Comparison of ENCODE assay signal across 8 mouse cellular contexts in genomic region chr2:19682997-19683396, GRCm38 (mm10). TPM values are rescaled to one million over a fixed set of nuclear protein-coding genes. Genes with fewer than 3 reads are reported as not detected.
DNase-seq lines count a peak whose midpoint lies in the region; ATAC-seq and TF ChIP-seq lines count a peak whose summit lies in the region.

No protein-coding gene starts in this region.

- no peak overlapping the region for H3K4me3 ChIP-seq in kidney, embryonic 14.5 days (ENCODE audit: low read length)
- H3K4me3 ChIP-seq in G1E (ENCODE audit: low read depth, low read length): no peak overlapping the region
- H3K4me3 ChIP-seq in forebrain, embryonic 14.5 days (ENCODE audit: low read depth, low read length): no peak overlapping the region

- H3K36me3 ChIP-seq in kidney, embryonic 14.5 days (ENCODE audit: control insufficient read depth, insufficient read depth, low read length): no peaks in the 10 kb centered on the region
- H3K36me3 ChIP-seq in G1E (replicated peaks): no peaks in the 10 kb centered on the region
- H3K36me3 ChIP-seq in forebrain, embryonic 14.5 days (ENCODE audit: control insufficient read depth, insufficient read depth, low read length): no peaks in the 10 kb centered on the region

- WGBS in kidney, embryonic 14.5 days: 54% methylated on average over 3 of the region's 3 CpGs
- WGBS in forebrain, embryonic 14.5 days: 47% methylated on average over 3 of the region's 3 CpGs

- H3K9ac ChIP-seq in kidney, embryonic 14.5 days (ENCODE audit: low read depth, low read length): no peak overlapping the region
- H3K9ac ChIP-seq in forebrain, embryonic 14.5 days (ENCODE audit: low read length): no peak overlapping the region

- peak; percentile 23 for DNase-seq in kidney, adult 18-20 months
- no peak for DNase-seq in G1E (ENCODE audit: low spot score)
- DNase-seq in gastrocnemius, postnatal 10 days: peak; percentile 34
- DNase-seq in spleen, adult 18-20 months: peak; percentile 16 to 61
- DNase-seq in forebrain, embryonic 14.5 days (ENCODE audit: low spot score): no peak
- no peak for DNase-seq in heart, postnatal 25 days (ENCODE audit: low spot score)
- DNase-seq in right cerebral cortex, adult 18-20 months: no peak

- H3K4me1 ChIP-seq in kidney, embryonic 14.5 days (ENCODE audit: control insufficient read depth, insufficient read depth, low read length): no peaks in the 10 kb centered on the region
- H3K4me1 ChIP-seq in G1E (ENCODE audit: insufficient read depth, low read depth, low read length): no peaks in the 10 kb centered on the region
- H3K4me1 ChIP-seq in forebrain, embryonic 14.5 days (ENCODE audit: control insufficient read depth, insufficient read depth, low read length): no peaks in the 10 kb centered on the region

- TF ChIP-seq CTCF in G1E (IDR thresholded peaks at IDR 0.05; ENCODE audit: low read depth, low read length): peak; percentile 77

- no peaks in the 10 kb centered on the region for H3K27me3 ChIP-seq in kidney, embryonic 14.5 days (ENCODE audit: control insufficient read depth, insufficient read depth, low read length)
- H3K27me3 ChIP-seq in G1E (ENCODE audit: insufficient read depth, low read length): no peaks in the 10 kb centered on the region
- H3K27me3 ChIP-seq in forebrain, embryonic 14.5 days (replicated peaks; ENCODE audit: control insufficient read depth, insufficient read depth, low read length): no peaks in the 10 kb centered on the region

- H3K27ac ChIP-seq in kidney, embryonic 14.5 days (ENCODE audit: low read depth, low read length): no peak overlapping the region
- H3K27ac ChIP-seq in forebrain, embryonic 14.5 days (ENCODE audit: low read depth, low read length): no peak overlapping the region

- no peaks in the 10 kb centered on the region for H3K9me3 ChIP-seq in kidney, embryonic 14.5 days (ENCODE audit: control insufficient read depth, low read length)
- H3K9me3 ChIP-seq in G1E (replicated peaks): no peaks in the 10 kb centered on the region
- H3K9me3 ChIP-seq in forebrain, embryonic 14.5 days (replicated peaks; ENCODE audit: control insufficient read depth, low read length): no peaks in the 10 kb centered on the region

- ATAC-seq in kidney, embryonic 14.5 days (ENCODE audit: low FRiP score, low TSS enrichment): no peak; the same call in 1 of the 2 replicates
- ATAC-seq in G1E (ENCODE audit: extremely low read depth, insufficient number of reproducible peaks, low FRiP score, poor library complexity, severe bottlenecking): no peak
- ATAC-seq in forebrain, embryonic 14.5 days: no peak

- intact Hi-C loops in heart, postnatal 25 days (cut with DNase I): no loop called here

- no peak overlapping the region for H3K4me2 ChIP-seq in kidney, embryonic 14.5 days (replicated peaks; ENCODE audit: low read depth, low read length)
- no peak overlapping the region for H3K4me2 ChIP-seq in forebrain, embryonic 14.5 days (ENCODE audit: low read length)

RNA-seq across cellular contexts. Expression of gene Otud1, which starts 25.4 kb away (rescaled TPM):
- polyA plus RNA-seq in kidney, embryonic 14.5 days (2014; fragmentation: Nextera tagmentation; extraction: Ambion mirVana): 1.9 TPM in 2 replicates
- total RNA-seq in G1E (2014; fragmentation: Nextera tagmentation) (not detected in 2 replicates), G1E (2017) (0.05 TPM in 1 of 2 replicates, not detected in the other)
- not detected in 2 replicates for polyA plus RNA-seq in G1E (2012)
- total RNA-seq in gastrocnemius, postnatal 10 days (2021): 10 to 100 TPM; 17.6 to 25.0 TPM
- 1.7 and 1.8 TPM in 2 replicates for polyA plus RNA-seq in forebrain, embryonic 14.5 days (2014; fragmentation: Nextera tagmentation; extraction: Ambion mirVana)
- 10 to 100 TPM; 18.9 to 21.0 TPM for total RNA-seq in heart, postnatal 25 days (2021)

Comparison
In these comparisons a context has a peak if more than half of its experiments do, and no peak if none do; other contexts are left out.
1. DNase-seq: peak in kidney, adult 18-20 months (single experiment), gastrocnemius, postnatal 10 days (single experiment) and spleen, adult 18-20 months (2 of 2); none in G1E (single experiment), forebrain, embryonic 14.5 days (single experiment), heart, postnatal 25 days (single experiment) and right cerebral cortex, adult 18-20 months (single experiment).
2. RNA of gene Otud1, which starts 25.4 kb away (total RNA-seq): 17.6 to 25.0 TPM in gastrocnemius, postnatal 10 days and 18.9 to 21.0 TPM in heart, postnatal 25 days; 0.05 TPM in G1E; every median in the first group is over 10 times any median in the second.